Comparison of ENCODE assay signal across 12 mouse cellular contexts in genomic region chr17:50235943-50236701, GRCm38 (mm10). TPM values are rescaled to one million over a fixed set of nuclear protein-coding genes. Genes with fewer than 3 reads are reported as not detected.
DNase-seq lines count a peak whose midpoint lies in the region; ATAC-seq and TF ChIP-seq lines count a peak whose summit lies in the region.
"Had no signal": no experiment of that assay in that cellular context is flagged by ENCODE, and none has a peak within 500 bp of the region (broad histone marks: within the 10 kb centered on the region; RNA-seq: fewer than 3 reads in every experiment).

No protein-coding gene starts in this region.

- DNase-seq in liver, embryonic 13.5 days: no peak
- DNase-seq in liver, embryonic 11.5 days (ENCODE audit: low spot score): no peak
- DNase-seq in urinary bladder, postnatal 25 days (ENCODE audit: low spot score): no peak
- DNase-seq in stomach, postnatal 0 days (ENCODE audit: low spot score): no peak
- DNase-seq: kidney, adult 2 months; layer of hippocampus, postnatal 36 days had no signal

- H3K4me1 ChIP-seq in liver, embryonic 13.5 days (replicated peaks): 0 out of 2 replicates have a peak, but pooled peaks cover 4% of the 10 kb centered on the region
- no peaks in the 10 kb centered on the region for H3K4me1 ChIP-seq in liver, embryonic 11.5 days (replicated peaks; ENCODE audit: control insufficient read depth, insufficient read depth, low read length)
- peaks cover 17% of the 10 kb centered on the region for H3K4me1 ChIP-seq in forebrain, embryonic 15.5 days
- H3K4me1 ChIP-seq in midbrain, embryonic 13.5 days (replicated peaks): peaks cover 19% of the 10 kb centered on the region
- no peaks in the 10 kb centered on the region for H3K4me1 ChIP-seq in stomach, postnatal 0 days (replicated peaks; ENCODE audit: control insufficient read depth, insufficient read depth)
- H3K4me1 ChIP-seq: embryonic facial prominence, embryonic 13.5 days had no signal

- no peak overlapping the region for H3K9ac ChIP-seq in liver, embryonic 13.5 days
- no peak overlapping the region for H3K9ac ChIP-seq in liver, embryonic 11.5 days (ENCODE audit: low read depth, low read length)
- H3K9ac ChIP-seq in forebrain, embryonic 15.5 days (replicated peaks): no peak overlapping the region
- no peak overlapping the region for H3K9ac ChIP-seq in midbrain, embryonic 13.5 days (replicated peaks)
- no peak overlapping the region for H3K9ac ChIP-seq in stomach, postnatal 0 days (ENCODE audit: low read length)

- no peaks in the 10 kb centered on the region for H3K9me3 ChIP-seq in liver, embryonic 13.5 days (replicated peaks)
- no peaks in the 10 kb centered on the region for H3K9me3 ChIP-seq in liver, embryonic 11.5 days (ENCODE audit: control insufficient read depth, low read length)
- no peaks in the 10 kb centered on the region for H3K9me3 ChIP-seq in forebrain, embryonic 15.5 days
- no peaks in the 10 kb centered on the region for H3K9me3 ChIP-seq in midbrain, embryonic 13.5 days
- H3K9me3 ChIP-seq in stomach, postnatal 0 days (ENCODE audit: control insufficient read depth, low read length): no peaks in the 10 kb centered on the region
- H3K9me3 ChIP-seq: embryonic facial prominence, embryonic 13.5 days had no signal

- no peak overlapping the region for H3K4me2 ChIP-seq in liver, embryonic 13.5 days
- H3K4me2 ChIP-seq in liver, embryonic 11.5 days: no peak overlapping the region
- H3K4me2 ChIP-seq in forebrain, embryonic 15.5 days (replicated peaks): no peak overlapping the region
- no peak overlapping the region for H3K4me2 ChIP-seq in midbrain, embryonic 13.5 days (replicated peaks)
- no peak overlapping the region for H3K4me2 ChIP-seq in stomach, postnatal 0 days (replicated peaks; ENCODE audit: low read depth)

- 68% methylated on average over 13 of the region's 13 CpGs for WGBS in liver, embryonic 13.5 days (ENCODE audit: insufficient replicate concordance)
- WGBS in liver, embryonic 11.5 days: 65% methylated on average over 13 of the region's 13 CpGs
- 37% methylated on average over 13 of the region's 13 CpGs for WGBS in forebrain, embryonic 15.5 days
- WGBS in midbrain, embryonic 13.5 days: 36% methylated on average over 13 of the region's 13 CpGs
- WGBS in stomach, postnatal 0 days: 69% methylated on average over 13 of the region's 13 CpGs

- H3K4me3 ChIP-seq in liver, embryonic 13.5 days (replicated peaks): no peak overlapping the region
- H3K4me3 ChIP-seq in liver, embryonic 11.5 days (ENCODE audit: low read depth, low read length): no peak overlapping the region
- no peak overlapping the region for H3K4me3 ChIP-seq in forebrain, embryonic 15.5 days
- H3K4me3 ChIP-seq in midbrain, embryonic 13.5 days (replicated peaks): no peak overlapping the region
- no peak overlapping the region for H3K4me3 ChIP-seq in stomach, postnatal 0 days (ENCODE audit: low read depth, low read length)
- H3K4me3 ChIP-seq: embryonic facial prominence, embryonic 13.5 days had no signal

- H3K27me3 ChIP-seq in liver, embryonic 13.5 days: no peaks in the 10 kb centered on the region
- H3K27me3 ChIP-seq in liver, embryonic 11.5 days (replicated peaks; ENCODE audit: control insufficient read depth, insufficient read depth, low read length): no peaks in the 10 kb centered on the region; the same call in 1 of the 2 replicates
- no peaks in the 10 kb centered on the region for H3K27me3 ChIP-seq in forebrain, embryonic 15.5 days
- H3K27me3 ChIP-seq in midbrain, embryonic 13.5 days: peaks cover 15% of the 10 kb centered on the region; the same call in 1 of the 2 replicates
- no peaks in the 10 kb centered on the region for H3K27me3 ChIP-seq in stomach, postnatal 0 days (ENCODE audit: control insufficient read depth, insufficient read depth, low read length)

- no peak for TF ChIP-seq CTCF in stomach, postnatal 0 days (IDR thresholded peaks at IDR 0.05; ENCODE audit: low read depth)

- 0 out of 2 replicates have a peak, but pooled peaks have one; percentile 39 for ATAC-seq in liver, embryonic 13.5 days (ENCODE audit: low read depth)
- ATAC-seq in liver, embryonic 11.5 days (replicated peaks; ENCODE audit: low FRiP score): no peak
- ATAC-seq in forebrain, embryonic 15.5 days (replicated peaks): peak; percentile 34
- ATAC-seq in midbrain, embryonic 13.5 days: peak; percentile 55
- no peak for ATAC-seq in inflammation-experienced regulatory T-cells, adult 6 months
- no peak for ATAC-seq in stomach, postnatal 0 days (ENCODE audit: low FRiP score, low TSS enrichment)

- H3K27ac ChIP-seq in liver, embryonic 13.5 days: no peak overlapping the region
- H3K27ac ChIP-seq in liver, embryonic 11.5 days (ENCODE audit: low read depth, low read length): no peak overlapping the region
- peak overlapping the region; percentile 84 for H3K27ac ChIP-seq in forebrain, embryonic 15.5 days (replicated peaks)
- peak overlapping the region; percentile 89 for H3K27ac ChIP-seq in midbrain, embryonic 13.5 days
- H3K27ac ChIP-seq in stomach, postnatal 0 days (replicated peaks): no peak overlapping the region
- H3K27ac ChIP-seq: embryonic facial prominence, embryonic 13.5 days had no signal

- no peak for TF ChIP-seq EP300 in stomach, postnatal 0 days (optimal IDR thresholded peaks at IDR 0.05)

- no peaks in the 10 kb centered on the region for H3K36me3 ChIP-seq in liver, embryonic 13.5 days
- H3K36me3 ChIP-seq in liver, embryonic 11.5 days (ENCODE audit: control insufficient read depth, insufficient read depth, low read length): no peaks in the 10 kb centered on the region
- H3K36me3 ChIP-seq in forebrain, embryonic 15.5 days: no peaks in the 10 kb centered on the region
- no peaks in the 10 kb centered on the region for H3K36me3 ChIP-seq in midbrain, embryonic 13.5 days
- H3K36me3 ChIP-seq in stomach, postnatal 0 days (ENCODE audit: control insufficient read depth, insufficient read depth, low read length): no peaks in the 10 kb centered on the region
- H3K36me3 ChIP-seq: embryonic facial prominence, embryonic 13.5 days had no signal

RNA-seq across cellular contexts. Expression of gene Rftn1, which starts 45.6 kb away (rescaled TPM):
- polyA plus RNA-seq in liver, embryonic 13.5 days (2015; fragmentation: Nextera tagmentation; extraction: Ambion mirVana): 5.7 and 6.0 TPM in 2 replicates
- 12.8 and 13.9 TPM in 2 replicates for polyA plus RNA-seq in liver, embryonic 11.5 days (2014; fragmentation: Nextera tagmentation; extraction: Ambion mirVana)
- polyA plus RNA-seq in forebrain, embryonic 15.5 days (2015; fragmentation: Nextera tagmentation; extraction: Ambion mirVana): 21.9 and 23.6 TPM in 2 replicates
- 10.9 and 12.2 TPM in 2 replicates for polyA plus RNA-seq in midbrain, embryonic 13.5 days (2015; fragmentation: Nextera tagmentation; extraction: Ambion mirVana)
- 10 to 100 TPM; 22.7 to 31.1 (median 30.9) TPM for polyA plus RNA-seq in inflammation-experienced regulatory T-cells, adult 6 months (2017; shearing (Covaris generic))
- 7.0 and 7.1 TPM in 2 replicates for polyA plus RNA-seq in stomach, postnatal 0 days (2015; fragmentation: Nextera tagmentation; extraction: Ambion mirVana)

RNA-seq across cellular contexts. Expression of gene Dazl, which starts 57.3 kb away (rescaled TPM):
- polyA plus RNA-seq in liver, embryonic 13.5 days (2015; fragmentation: Nextera tagmentation; extraction: Ambion mirVana): 0.17 and 0.21 TPM in 2 replicates
- 0.18 and 0.45 TPM in 2 replicates for polyA plus RNA-seq in liver, embryonic 11.5 days (2014; fragmentation: Nextera tagmentation; extraction: Ambion mirVana)
- polyA plus RNA-seq in forebrain, embryonic 15.5 days (2015; fragmentation: Nextera tagmentation; extraction: Ambion mirVana): 0.38 and 0.84 TPM in 2 replicates
- 0.27 and 0.30 TPM in 2 replicates for polyA plus RNA-seq in midbrain, embryonic 13.5 days (2015; fragmentation: Nextera tagmentation; extraction: Ambion mirVana)
- under 1 TPM in 1 of 3 experiments, not detected in 2; 0.39 TPM for polyA plus RNA-seq in inflammation-experienced regulatory T-cells, adult 6 months (2017; shearing (Covaris generic))
- 0.13 and 0.16 TPM in 2 replicates for polyA plus RNA-seq in stomach, postnatal 0 days (2015; fragmentation: Nextera tagmentation; extraction: Ambion mirVana)
- polyA plus RNA-seq: kidney, adult 2 months; liver, adult 2 months; spleen, adult 2 months had no signal

Comparison
In these comparisons a context has a peak if more than half of its experiments do, and no peak if none do; other contexts are left out.
1. ATAC-seq: peak in liver, embryonic 13.5 days (single experiment), forebrain, embryonic 15.5 days (single experiment) and midbrain, embryonic 13.5 days (single experiment); none in liver, embryonic 11.5 days (single experiment), inflammation-experienced regulatory T-cells, adult 6 months (single experiment) and stomach, postnatal 0 days (single experiment).
2. H3K27ac ChIP-seq: peak in forebrain, embryonic 15.5 days (single experiment) and midbrain, embryonic 13.5 days (single experiment); none in liver, embryonic 13.5 days (single experiment), liver, embryonic 11.5 days (single experiment) and stomach, postnatal 0 days (single experiment).